Mouse (Mus musculus): Measurements from ENCODE around the gene Fbxw8.

GRCm38 (mm10) chr5:118093321-118094035, 61.8 kb downstream of the Fbxw8 start:
- TF ChIP-seq CTCF (conservative IDR thresholded peaks at IDR 0.05; ENCODE audit: low read length): no peak; the same call in 1 of the 2 replicates
- TF ChIP-seq NANOG (IDR thresholded peaks at IDR 0.05; ENCODE audit: borderline replicate concordance, low read length): no peak

Measured in E14TG2a.4 (cell line).